Mouse (Mus musculus) kidney, adult 2 months (tissue): ENCODE measurements at regions not wholly inside any gene's neighbourhood (a gene's known extent, or its start where the extent isn't known, plus 50 kb on each side); places are given as distances from the start of the nearest gene placed in this dataset.

Experiments used
- CTCF ChIP-seq: fragments of 200-500 bp; conservative IDR thresholded peaks from 2 replicates; pipeline ENCODE4 v1.5.1; 2011; ENCODE audit warnings: low read depth, mild to moderate bottlenecking, control low read depth, low read length, moderate library complexity, mixed read lengths; ENCODE audit not compliant: insufficient read depth, insufficient read length
- POLR2A ChIP-seq: fragments of 200-500 bp; IDR thresholded peaks from one replicate; pipeline ENCODE4 v1.6.1; 2011; ENCODE audit warnings: low read depth, low read length, control low read depth

- no peak for TF ChIP-seq CTCF
- no peak for TF ChIP-seq POLR2A
Observed at GRCm38 (mm10) chr1:22987521-22987920, 114.5 kb downstream of the 4933415F23Rik start.
